Mouse (Mus musculus): ENCODE results near the gene Cetn4.
A peak's percentile ranks its signal among the peaks of the same experiment; 100 is the strongest.

Gene Cetn4

GRCm38 (mm10) chr3:37299470-37299869 is 13.0 kb downstream of the Cetn4 start:
- DNase-seq = no peak

DNA sequence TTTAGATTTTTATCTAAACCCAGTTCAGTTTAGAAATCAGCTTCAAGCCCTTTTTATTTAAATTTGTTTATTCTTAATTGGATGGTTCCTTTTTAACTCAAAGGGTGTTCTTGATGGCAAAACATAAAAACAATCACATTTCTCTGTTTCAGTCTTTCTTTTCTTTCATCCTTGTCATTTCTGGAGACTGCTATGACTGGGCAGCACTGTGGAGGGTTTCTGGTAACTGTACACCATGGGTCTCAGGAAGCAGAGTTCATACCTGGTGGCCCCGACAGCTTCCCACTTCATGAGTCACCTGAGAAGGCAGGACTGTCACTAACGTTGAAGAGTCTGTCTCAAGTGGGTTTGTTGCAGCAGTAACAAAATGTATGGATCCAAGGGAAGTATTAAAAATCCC is 19.9 kb downstream of the Cetn4 start:
- no peak for DNase-seq

DNA sequence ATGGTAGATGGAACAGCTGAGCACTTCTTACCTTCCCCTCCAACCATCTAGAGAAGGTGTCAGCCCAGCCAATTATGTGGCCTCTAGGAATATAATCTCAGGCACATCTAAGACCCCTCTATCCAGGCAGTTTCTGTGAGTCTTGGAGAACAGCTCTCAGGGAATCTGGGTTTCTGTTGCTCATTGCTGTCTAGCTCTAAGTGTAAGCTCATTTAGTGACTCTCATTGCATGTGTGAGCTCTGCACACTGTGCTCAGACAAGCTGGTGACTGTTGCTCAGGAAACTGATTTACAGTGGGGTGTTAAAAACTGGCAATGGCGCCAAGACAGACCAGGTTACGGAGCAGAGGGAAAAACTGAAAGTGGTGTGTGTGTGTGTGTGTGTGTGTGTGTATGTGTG is 20.6 kb downstream of the Cetn4 start:
- DNase-seq = no peak

DNA sequence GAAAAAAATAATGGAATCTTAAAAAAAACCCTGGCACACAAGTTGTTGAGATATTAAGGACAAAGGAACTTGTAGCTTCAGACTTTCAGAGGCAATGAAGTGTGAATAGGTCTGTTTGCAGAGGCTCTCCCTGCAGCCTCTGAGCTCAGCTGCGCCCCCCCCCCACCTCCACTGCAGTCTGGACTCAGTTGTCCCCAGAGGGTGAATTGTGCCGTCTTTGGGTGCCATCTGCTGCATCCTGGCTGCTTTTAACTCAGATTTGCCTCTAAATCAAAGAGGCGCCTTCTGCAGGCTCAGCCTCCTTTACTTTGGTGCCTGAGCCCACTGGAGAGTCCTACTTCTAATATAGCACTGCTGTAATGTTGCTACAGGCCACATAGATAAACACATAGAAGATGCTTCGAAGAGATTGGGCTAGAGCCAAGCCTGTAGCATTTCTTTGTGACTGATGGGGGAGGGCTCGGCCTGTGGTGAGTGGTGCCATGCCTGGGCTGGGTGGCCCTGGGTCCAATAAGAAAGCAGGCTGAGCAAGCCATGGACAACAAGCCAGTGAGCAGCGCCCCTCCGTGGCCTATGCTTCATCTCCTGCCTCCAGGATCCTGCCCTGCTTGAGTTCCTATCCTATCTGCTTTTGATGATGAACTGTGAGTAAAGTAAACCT is 21.5 kb downstream of the Cetn4 start:
- no peak for DNase-seq

DNA sequence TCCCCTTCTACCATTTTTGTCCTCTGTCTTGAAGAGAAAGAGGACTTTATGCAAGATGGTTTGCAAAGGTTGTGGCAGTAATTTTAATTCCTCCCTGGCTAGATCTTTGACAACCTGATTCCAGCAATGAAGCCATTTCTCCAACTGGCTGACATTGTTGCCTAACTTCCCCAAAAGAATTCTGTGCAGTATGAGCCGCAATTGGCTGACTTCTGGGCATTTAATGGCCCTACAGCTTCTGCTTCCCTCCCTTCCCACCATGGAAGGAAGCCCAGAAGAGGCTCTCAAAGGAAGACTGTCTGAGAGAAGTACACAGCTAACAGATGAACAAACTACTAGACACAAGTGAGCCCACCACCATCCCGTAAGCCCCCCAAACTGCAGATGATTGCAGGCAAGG is 23.3 kb downstream of the Cetn4 start:
- DNase-seq = no peak

DNA sequence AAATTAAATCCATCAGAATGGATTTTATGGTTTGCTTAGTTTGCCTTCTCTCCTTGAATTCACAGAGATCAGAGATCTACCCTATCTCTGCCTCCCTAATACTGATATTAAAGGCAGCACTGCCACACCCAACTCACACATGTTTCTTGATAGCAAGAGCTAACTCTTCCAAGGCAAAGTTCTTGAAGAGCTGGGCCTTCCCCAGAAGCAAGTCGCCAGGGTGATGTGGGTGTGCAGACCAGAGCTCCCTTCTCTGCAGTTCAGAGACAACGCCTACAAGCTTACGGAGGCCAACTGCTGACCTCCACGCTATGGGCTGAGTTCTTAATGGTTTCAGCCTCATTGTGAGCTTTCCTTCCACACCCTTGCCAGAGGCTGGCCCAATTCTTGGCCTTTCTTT is 29.3 kb downstream of the Cetn4 start:
- DNase-seq = no peak

DNA sequence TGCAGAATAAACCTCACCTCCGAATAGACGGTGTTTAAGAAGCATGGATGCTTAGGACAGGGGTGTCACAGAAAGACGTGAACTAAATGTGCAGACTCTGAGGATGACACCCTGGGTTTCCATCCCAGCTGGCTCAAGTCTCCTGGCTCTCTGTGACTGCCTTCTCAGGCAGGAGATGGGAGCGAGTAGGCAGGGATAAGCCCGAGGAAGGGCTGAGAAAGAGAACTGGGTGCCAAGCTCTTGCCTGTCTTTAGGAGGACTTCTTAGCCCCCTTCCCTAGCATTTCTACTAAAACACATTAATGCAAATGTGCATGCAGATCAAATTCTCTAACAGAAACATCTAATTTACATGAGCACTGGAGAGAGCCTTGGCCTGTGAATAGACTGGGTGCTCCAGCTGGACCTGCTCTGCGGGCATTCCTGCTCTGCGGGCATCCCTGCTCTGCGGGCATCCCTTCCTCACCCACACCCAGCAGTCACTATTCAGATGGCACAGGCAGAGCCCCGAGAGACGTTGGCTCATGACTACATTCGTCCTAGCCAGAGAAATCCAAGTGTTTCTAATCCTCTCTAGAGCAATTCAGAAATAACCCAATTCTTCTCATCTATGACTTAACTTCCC is 30.1 kb downstream of the Cetn4 start:
- no peak for DNase-seq

GRCm38 (mm10) chr3:37280871-37281270 is 31.6 kb downstream of the Cetn4 start:
- no peak for DNase-seq

DNA sequence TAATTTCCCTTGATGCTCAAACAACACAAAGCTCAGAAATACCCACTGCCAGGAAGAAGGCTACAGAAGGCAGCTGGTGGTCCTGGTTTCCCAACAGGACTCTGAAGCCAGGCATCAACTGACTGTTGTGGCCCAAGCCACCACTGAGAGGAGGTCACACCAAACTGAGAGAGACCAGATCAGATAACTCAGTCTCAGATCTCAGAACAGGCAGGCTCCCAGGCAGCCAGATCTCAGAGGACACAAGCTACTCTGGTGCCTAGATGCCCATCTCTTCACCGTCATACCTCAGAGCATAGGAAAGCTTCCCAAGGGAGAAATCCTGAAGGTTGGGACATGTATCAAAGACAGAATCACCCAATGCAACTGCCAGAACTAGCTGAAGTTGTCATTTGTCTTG is 32.3 kb downstream of the Cetn4 start:
- DNase-seq = no peak

DNA sequence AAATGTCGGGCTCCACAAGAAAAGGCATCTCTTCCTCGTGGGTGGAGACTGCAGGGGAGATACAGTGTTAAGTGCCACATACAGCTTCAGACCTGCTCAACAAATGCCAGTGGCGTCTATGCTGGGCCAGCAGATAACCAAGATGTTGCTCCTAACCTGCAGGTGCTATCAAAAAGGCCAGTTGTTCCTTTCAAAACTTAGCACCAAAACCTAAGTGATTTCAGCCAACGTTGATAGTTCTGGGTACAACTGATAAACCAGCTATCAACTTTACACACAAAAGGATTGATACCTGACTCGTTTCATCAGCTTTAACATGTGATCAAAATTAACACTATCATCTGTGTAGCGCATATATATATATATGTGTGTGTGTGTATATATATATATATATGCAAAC is 37.8 kb downstream of the Cetn4 start:
- DNase-seq = no peak

DNA sequence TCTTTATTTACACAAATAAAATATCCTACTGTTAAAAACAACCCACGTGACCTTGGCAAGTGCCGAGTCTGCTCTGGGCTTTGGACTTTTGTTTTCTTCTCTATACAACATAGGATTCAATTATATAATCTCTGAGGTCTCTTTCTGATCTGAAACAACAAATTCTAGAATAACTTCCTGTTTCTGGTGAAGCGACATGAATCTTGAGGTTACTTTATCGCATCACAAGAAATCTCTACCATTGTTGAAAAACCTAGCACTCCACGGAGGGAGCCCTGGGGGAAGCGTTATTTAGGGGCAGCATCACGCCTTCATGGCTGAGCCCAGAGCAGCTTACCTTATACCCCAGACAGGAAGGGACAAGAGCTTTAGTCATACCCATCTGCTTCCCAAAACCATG is 39.4 kb downstream of the Cetn4 start:
- no peak for DNase-seq

DNA sequence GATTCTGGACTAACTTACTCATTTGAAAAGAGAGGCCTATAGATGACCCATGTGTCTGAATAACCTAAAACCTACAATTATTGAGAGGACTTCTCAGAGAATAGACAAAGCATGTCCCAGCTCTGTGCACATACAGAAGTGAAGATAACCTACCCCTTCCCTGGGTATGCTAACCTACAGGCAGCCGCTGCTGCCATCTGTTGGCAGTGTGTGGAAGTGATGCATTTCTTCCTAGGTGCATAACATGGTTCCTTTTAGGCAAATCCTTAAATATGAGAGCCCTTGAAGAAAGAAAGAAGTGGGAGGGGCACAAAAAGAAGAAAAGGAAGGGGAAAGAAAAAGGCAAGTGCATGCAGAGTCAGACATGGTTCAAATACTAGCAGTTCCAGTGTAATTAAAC is 41.3 kb downstream of the Cetn4 start:
- peak; percentile 51 for DNase-seq

- DNase-seq = no peak
Observed at GRCm38 (mm10) chr3:37269926-37270325, 42.6 kb downstream of the Cetn4 start.

DNA sequence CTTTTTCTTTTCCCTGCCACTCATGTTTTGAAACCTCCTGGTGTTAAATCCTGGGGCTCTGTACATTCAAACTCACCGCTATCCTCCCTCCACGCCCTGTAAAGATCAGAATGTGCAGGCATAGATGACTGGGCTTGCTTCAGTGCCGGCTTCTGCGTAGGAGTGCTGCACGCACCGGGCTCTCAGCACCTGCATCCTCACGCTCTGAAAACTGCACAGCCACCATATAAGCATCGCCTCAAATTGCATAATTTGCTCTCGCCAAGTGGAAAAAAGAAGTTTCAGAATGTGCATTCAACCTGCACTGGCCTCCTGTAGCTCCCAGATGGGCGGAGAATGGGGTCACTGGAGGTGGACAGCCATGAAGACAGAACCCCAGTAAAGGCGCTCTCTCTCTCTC is 44.2 kb downstream of the Cetn4 start:
- DNase-seq = no peak

- no peak for DNase-seq
Observed at GRCm38 (mm10) chr3:37259331-37259999, 53.0 kb downstream of the Cetn4 start.

DNA sequence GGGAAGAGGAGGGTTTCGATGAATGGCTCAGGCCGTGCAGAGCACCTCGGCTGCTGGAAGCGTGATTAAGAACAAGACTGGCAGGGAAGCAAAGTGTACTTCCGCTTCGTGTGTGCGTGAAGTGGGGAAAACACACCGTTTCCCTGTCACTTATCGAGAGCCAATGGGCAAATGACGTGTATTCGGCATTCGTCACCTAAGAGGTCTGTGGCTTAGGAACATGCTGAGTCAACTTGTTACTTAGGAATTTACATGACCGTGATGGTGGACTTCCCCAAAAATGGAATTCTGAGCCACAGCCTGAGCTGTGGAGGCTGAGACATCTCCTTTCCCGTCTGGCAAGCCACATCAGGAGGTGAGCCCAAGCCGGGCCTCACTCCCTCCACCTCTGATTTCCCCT is 54.7 kb downstream of the Cetn4 start:
- DNase-seq = no peak
